Mouse (Mus musculus) neural tube, postnatal 0 days (tissue): ENCODE results near the gene Nudt21. TPM values are rescaled to one million over a fixed set of nuclear protein-coding genes. Genes with fewer than 3 reads are reported as not detected.

Experiments used
- polyA plus RNA-seq: library from polyadenylated mRNA; unstranded; fragments of >200 nt; fragmentation: Nextera tagmentation; extraction: Ambion mirVana; gene quantifications from 2 replicates; pipeline ENCODE4 v1.2.1, GENCODE M21; 2015

Nudt21 gene
- 73.3 and 85.1 TPM in 2 replicates for polyA plus RNA-seq

DNA sequence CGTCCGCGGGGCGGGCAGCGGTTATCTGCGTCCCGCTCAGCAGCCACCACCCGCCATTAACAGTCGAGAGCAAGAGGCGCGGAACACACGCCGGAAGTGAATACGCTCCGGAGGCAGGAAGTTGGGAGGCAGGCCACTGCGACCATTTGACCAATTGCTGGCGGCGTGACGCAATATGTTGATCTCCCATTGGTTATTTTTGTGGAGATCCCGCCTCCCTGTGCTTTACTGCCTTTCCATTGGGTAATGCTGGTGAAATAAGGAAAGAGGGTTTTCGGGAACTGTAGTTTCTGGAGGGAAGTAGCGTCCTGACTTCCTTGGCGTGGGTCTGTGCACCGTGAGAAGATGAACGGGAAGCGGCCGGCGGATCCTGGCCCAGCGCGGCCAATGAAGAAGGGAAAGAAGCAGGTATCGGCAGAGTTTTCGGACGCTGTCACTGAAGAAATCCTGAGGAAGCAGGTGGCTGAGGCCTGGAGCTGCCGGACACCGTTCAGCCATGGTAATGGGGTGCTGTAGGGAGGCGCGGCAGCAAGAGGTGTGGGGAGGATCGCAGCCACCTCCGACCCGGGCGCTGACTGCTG is at the start of gene Nudt21, which contains the start of gene Ogfod1:
Nudt21 (minus strand) TSS at position 88 of the 581 bp plus-strand sequence.
Ogfod1 (plus strand) TSS at position 255 of the 581 bp plus-strand sequence.

GRCm38 (mm10) chr8:94012013-94012951 is 24.5 kb downstream of the Nudt21 start, which contains the start of gene Amfr:
Gene Amfr (minus strand): TSS chr8:94012842.

Other genes starting within 250 kb of the Nudt21 start
- 248 and 266 TPM in 2 replicates for gene Gnao1, start 227.1 kb downstream of the Nudt21 start, polyA plus RNA-seq
- gene Amfr, start 24.2 kb downstream of the Nudt21 start, polyA plus RNA-seq, result 91.0 and 94.7 TPM in 2 replicates
- 10.9 and 11.9 TPM in 2 replicates for gene Ogfod1, start 167 bp upstream of the Nudt21 start, polyA plus RNA-seq
- gene Bbs2, start 61.9 kb upstream of the Nudt21 start, polyA plus RNA-seq, result 13.0 and 16.5 TPM in 2 replicates
- not detected in 2 replicates for gene Mt4, start 100.2 kb upstream of the Nudt21 start, polyA plus RNA-seq
- 623 and 627 TPM in 2 replicates for gene Mt3, start 115.6 kb upstream of the Nudt21 start, polyA plus RNA-seq
- gene Mt2, start 135.6 kb upstream of the Nudt21 start, polyA plus RNA-seq, result 227 and 238 TPM in 2 replicates
- 869 and 1,015 TPM in 2 replicates for gene Mt1, start 142.1 kb upstream of the Nudt21 start, polyA plus RNA-seq
- gene Nup93, start 177.5 kb upstream of the Nudt21 start, polyA plus RNA-seq, result 34.2 and 36.5 TPM in 2 replicates